Mouse (Mus musculus) T-cell, adult 2 months (primary cell): ENCODE measurements around the gene Gmpr.

Experiments used
- DNase-seq: peaks from one replicate; pipeline ENCODE4 v3.0.0; 2022; ENCODE audit warnings: low spot score

Gene Gmpr

GRCm38 (mm10) chr13:45545974-45546373 lies 38.7 kb downstream of the Gmpr start:
- no peak for DNase-seq

GRCm38 (mm10) chr13:45546946-45547345 lies 39.7 kb downstream of the Gmpr start:
- no peak for DNase-seq

GRCm38 (mm10) chr13:45547549-45547948 lies 40.3 kb downstream of the Gmpr start:
- no peak for DNase-seq

GRCm38 (mm10) chr13:45553674-45554073 lies 46.4 kb downstream of the Gmpr start:
- no peak for DNase-seq

- DNase-seq: no peak
These were observed 51.1 kb downstream of the Gmpr start for GRCm38 (mm10) chr13:45558367-45558766.

- no peak for DNase-seq
These were observed 52.0 kb downstream of the Gmpr start for GRCm38 (mm10) chr13:45559258-45559657.

- DNase-seq: no peak
These were observed 53.3 kb downstream of the Gmpr start for GRCm38 (mm10) chr13:45560543-45560942.

- DNase-seq: no peak
These were observed 54.8 kb downstream of the Gmpr start for GRCm38 (mm10) chr13:45562011-45562410.

- DNase-seq: no peak
These were observed 57.7 kb downstream of the Gmpr start for GRCm38 (mm10) chr13:45564946-45565345.

GRCm38 (mm10) chr13:45569932-45570331 lies 62.7 kb downstream of the Gmpr start:
- no peak for DNase-seq

- DNase-seq: peak; percentile 45
These were observed 64.6 kb downstream of the Gmpr start for GRCm38 (mm10) chr13:45571795-45572262.

GRCm38 (mm10) chr13:45572768-45573167 lies 65.5 kb downstream of the Gmpr start:
- peak; percentile 21 for DNase-seq

GRCm38 (mm10) chr13:45576185-45576584 lies 68.9 kb downstream of the Gmpr start:
- no peak for DNase-seq

GRCm38 (mm10) chr13:45577366-45577765 lies 70.1 kb downstream of the Gmpr start:
- no peak for DNase-seq

- DNase-seq: no peak
These were observed 70.5 kb downstream of the Gmpr start for GRCm38 (mm10) chr13:45577784-45578183.

- DNase-seq: no peak
These were observed 72.5 kb downstream of the Gmpr start for GRCm38 (mm10) chr13:45579751-45580150.

- no peak for DNase-seq
These were observed 75.0 kb downstream of the Gmpr start for GRCm38 (mm10) chr13:45582294-45582693.

GRCm38 (mm10) chr13:45583061-45583460 lies 75.8 kb downstream of the Gmpr start:
- DNase-seq: no peak

GRCm38 (mm10) chr13:45590898-45591297 lies 83.7 kb downstream of the Gmpr start:
- no peak for DNase-seq

GRCm38 (mm10) chr13:45593914-45594313 lies 86.7 kb downstream of the Gmpr start:
- DNase-seq: no peak

GRCm38 (mm10) chr13:45595416-45595815 lies 88.2 kb downstream of the Gmpr start:
- no peak for DNase-seq

GRCm38 (mm10) chr13:45599831-45600230 lies 92.6 kb downstream of the Gmpr start:
- no peak for DNase-seq

- DNase-seq: no peak
These were observed 93.2 kb downstream of the Gmpr start for GRCm38 (mm10) chr13:45600443-45600842.
